Mouse (Mus musculus) neutrophil, adult 83 days (primary cell): ENCODE results near the gene Hist1h2bg. TPM values are rescaled to one million over a fixed set of nuclear protein-coding genes. Genes with fewer than 3 reads are reported as not detected.

ENCODE experiments used
- total RNA-seq, 2 experiments: library from RNA; stranded (reverse); gene quantifications; one replicate each; pipeline ENCODE4 v1.2.4; 2023

Gene Hist1h2bg
- total RNA-seq, 2 experiments from 2014 or later = 1,609 to 1,779 TPM

Other genes with a start within 250 kb of the Hist1h2bg start
- gene Zfp322a, start 202.2 kb upstream of the Hist1h2bg start, total RNA-seq = 10 to 100 TPM in 1 of 2 experiments, 1 to 10 TPM in 1; 7.0 to 10.2 TPM
- 10 to 100 TPM in 1 of 2 experiments, 1 to 10 TPM in 1; 8.6 to 10.3 TPM for gene Abt1, start 147.5 kb upstream of the Hist1h2bg start, total RNA-seq
- gene Btn1a1, start 105.5 kb upstream of the Hist1h2bg start, total RNA-seq = under 1 TPM; 0.31 to 0.57 TPM
- gene Btn2a2, start 82.5 kb upstream of the Hist1h2bg start, total RNA-seq = not detected
- 1,000 to 10,000 TPM; 1,800 to 2,079 TPM for gene Hist1h4h, start 40.3 kb upstream of the Hist1h2bg start, total RNA-seq
- gene Hist1h2af, start 37.5 kb upstream of the Hist1h2bg start, total RNA-seq = 1,000 to 10,000 TPM; 1,103 to 1,322 TPM
- 100 to 1,000 TPM; 343 to 409 TPM for gene Hist1h3g, start 36.0 kb upstream of the Hist1h2bg start, total RNA-seq
- gene Hist1h2bh, start 28.0 kb upstream of the Hist1h2bg start, total RNA-seq = 100 to 1,000 TPM; 156 to 165 TPM
- gene Hist1h3f, start 27.3 kb upstream of the Hist1h2bg start, total RNA-seq = 100 to 1,000 TPM; 484 to 531 TPM
- gene Hist1h4f, start 19.7 kb upstream of the Hist1h2bg start, total RNA-seq = 1,000 to 10,000 TPM; 2,494 to 2,726 TPM
- 100 to 1,000 TPM; 117 to 132 TPM for gene Hist1h1d, start 18.1 kb upstream of the Hist1h2bg start, total RNA-seq
- 100 to 1,000 TPM; 919 to 946 TPM for gene Hist1h3e, start 9.0 kb upstream of the Hist1h2bg start, total RNA-seq
- gene Hist1h2ae, start 176 bp upstream of the Hist1h2bg start, total RNA-seq = 100 to 1,000 TPM; 213 to 226 TPM
- 1,000 to 10,000 TPM; 1,205 to 1,340 TPM for gene Hist1h2bf, start 2.8 kb downstream of the Hist1h2bg start, total RNA-seq
- gene Hist1h2ad, start 3.0 kb downstream of the Hist1h2bg start, total RNA-seq = 100 to 1,000 TPM; 234 to 256 TPM
- 100 to 1,000 TPM; 207 to 247 TPM for gene Hist1h3d, start 4.4 kb downstream of the Hist1h2bg start, total RNA-seq
- gene Hist1h4d, start 10.2 kb downstream of the Hist1h2bg start, total RNA-seq = 100 to 1,000 TPM; 821 to 965 TPM
- 100 to 1,000 TPM; 117 to 129 TPM for gene Hist1h2be, start 49.7 kb downstream of the Hist1h2bg start, total RNA-seq
- 100 to 1,000 TPM; 854 to 881 TPM for gene Hist1h1e, start 51.2 kb downstream of the Hist1h2bg start, total RNA-seq
- 10 to 100 TPM; 59.5 to 67.1 TPM for gene Hist1h2ac, start 112.6 kb downstream of the Hist1h2bg start, total RNA-seq
- gene Hist1h2bc, start 112.8 kb downstream of the Hist1h2bg start, total RNA-seq = 100 to 1,000 TPM; 108 to 117 TPM
- gene Hist1h1t, start 124.4 kb downstream of the Hist1h2bg start, total RNA-seq = 1 to 10 TPM; 2.5 to 2.9 TPM
- gene Hist1h4c, start 127.1 kb downstream of the Hist1h2bg start, total RNA-seq = 100 to 1,000 TPM; 435 to 497 TPM
- 1 to 10 TPM; 7.5 to 7.9 TPM for gene Hfe, start 139.5 kb downstream of the Hist1h2bg start, total RNA-seq
- gene Hist1h1c, start 167.4 kb downstream of the Hist1h2bg start, total RNA-seq = 1,000 to 10,000 TPM; 1,583 to 1,684 TPM
- gene Hist1h3c, start 174.2 kb downstream of the Hist1h2bg start, total RNA-seq = 100 to 1,000 TPM; 649 to 655 TPM
- 1,000 to 10,000 TPM in 1 of 2 experiments, 100 to 1,000 TPM in 1; 938 to 1,011 TPM for gene Hist1h2bb, start 175.3 kb downstream of the Hist1h2bg start, total RNA-seq
- 1,000 to 10,000 TPM; 1,348 to 1,643 TPM for gene Hist1h2ab, start 179.7 kb downstream of the Hist1h2bg start, total RNA-seq
- gene Hist1h3b, start 180.9 kb downstream of the Hist1h2bg start, total RNA-seq = 1,000 to 10,000 TPM; 1,578 to 1,719 TPM
- gene Hist1h4b, start 185.6 kb downstream of the Hist1h2bg start, total RNA-seq = 100 to 1,000 TPM; 697 to 823 TPM
- 100 to 1,000 TPM; 542 to 645 TPM for gene Hist1h4a, start 189.8 kb downstream of the Hist1h2bg start, total RNA-seq
- gene Hist1h3a, start 191.0 kb downstream of the Hist1h2bg start, total RNA-seq = 100 to 1,000 TPM; 941 to 991 TPM
- gene Hist1h1a, start 192.3 kb downstream of the Hist1h2bg start, total RNA-seq = 100 to 1,000 TPM; 476 to 542 TPM
- not detected for gene Trim38, start 198.5 kb downstream of the Hist1h2bg start, total RNA-seq
- gene Slc17a2, start 235.6 kb downstream of the Hist1h2bg start, total RNA-seq = not detected